In genomic region chr10:39732266-39733100, GRCm38 (mm10) we compare ENCODE assay signal across 7 mouse cellular contexts. TPM values are rescaled to one million over a fixed set of nuclear protein-coding genes. Genes with fewer than 3 reads are reported as not detected.
DNase-seq lines count a peak whose midpoint lies in the region; ATAC-seq lines count a peak whose summit lies in the region.

No protein-coding gene starts in this region.

- WGBS in intestine, embryonic 16.5 days, result under 1% methylated on average over 71 of the region's 105 CpGs
- WGBS in midbrain, embryonic 11.5 days, result under 1% methylated on average over 78 of the region's 105 CpGs

- H3K9me3 ChIP-seq in intestine, embryonic 16.5 days (ENCODE audit: control insufficient read depth, low read length), result no peaks in the 10 kb centered on the region
- no peaks in the 10 kb centered on the region for H3K9me3 ChIP-seq in midbrain, embryonic 11.5 days (ENCODE audit: control insufficient read depth, low read length)

- peak overlapping the region; percentile 93 for H3K4me3 ChIP-seq in intestine, embryonic 16.5 days (ENCODE audit: low read length)
- H3K4me3 ChIP-seq in midbrain, embryonic 11.5 days (ENCODE audit: low read depth, low read length), result peak overlapping the region; percentile 83

- DNase-seq in adrenal gland, adult 18-20 months (ENCODE audit: low spot score in 2 of 2), result peak; percentile 65 to 80
- DNase-seq in embryo, embryonic 11.5 days (ENCODE audit: low read depth, low spot score), result peak; percentile 55
- DNase-seq in gastrocnemius, postnatal 36 days, result peak; percentile 76 to 83
- DNase-seq in left cerebral cortex, postnatal 4 days, result peak; percentile 86
- DNase-seq in midbrain, embryonic 11.5 days (ENCODE audit: low spot score, missing footprints), result peak; percentile 99
- DNase-seq in skeletal muscle tissue, adult 2 months (ENCODE audit: low read depth, low spot score), result peak; percentile 72

- no peaks in the 10 kb centered on the region for H3K27me3 ChIP-seq in intestine, embryonic 16.5 days (replicated peaks; ENCODE audit: control insufficient read depth, insufficient read depth, low read length)
- H3K27me3 ChIP-seq in midbrain, embryonic 11.5 days (ENCODE audit: control insufficient read depth, insufficient read depth, low read length), result no peaks in the 10 kb centered on the region

- H3K9ac ChIP-seq in intestine, embryonic 16.5 days (ENCODE audit: low read depth, low read length), result peak overlapping the region; percentile 97
- H3K9ac ChIP-seq in midbrain, embryonic 11.5 days (ENCODE audit: low read length), result peak overlapping the region; percentile 93

- peak overlapping the region; percentile 100 for H3K27ac ChIP-seq in intestine, embryonic 16.5 days (ENCODE audit: low read length)
- H3K27ac ChIP-seq in midbrain, embryonic 11.5 days (ENCODE audit: low read depth, low read length), result peak overlapping the region; percentile 98

- no peaks in the 10 kb centered on the region for H3K36me3 ChIP-seq in intestine, embryonic 16.5 days (ENCODE audit: control insufficient read depth, insufficient read depth, low read length)
- no peaks in the 10 kb centered on the region for H3K36me3 ChIP-seq in midbrain, embryonic 11.5 days (ENCODE audit: control insufficient read depth, insufficient read depth, low read length)

- peak overlapping the region; percentile 81 for H3K4me2 ChIP-seq in intestine, embryonic 16.5 days (ENCODE audit: low read depth, low read length)
- H3K4me2 ChIP-seq in midbrain, embryonic 11.5 days, result peak overlapping the region; percentile 75

- peaks cover 6% of the 10 kb centered on the region; the same call in 1 of the 2 replicates for H3K4me1 ChIP-seq in intestine, embryonic 16.5 days (ENCODE audit: control insufficient read depth, insufficient read depth, low read length)
- H3K4me1 ChIP-seq in midbrain, embryonic 11.5 days (ENCODE audit: control insufficient read depth, insufficient read depth, low read length), result peaks cover 9% of the 10 kb centered on the region

- intact Hi-C loops in gastrocnemius, postnatal 36 days (cut with DNase I), result loop anchor here (5.0 kb wide), 2 partner anchors 50 to 175 kb away; no protein-coding TSS in a partner anchor
- intact Hi-C loops in left cerebral cortex, postnatal 4 days (cut with DNase I), result loop anchor here (5.0 kb wide), 2 partner anchors 190 to 560 kb away; no protein-coding TSS in a partner anchor

- ATAC-seq in intestine, embryonic 16.5 days, result peak; percentile 56
- ATAC-seq in midbrain, embryonic 11.5 days (ENCODE audit: low FRiP score), result peak; percentile 67

RNA-seq across cellular contexts. Expression of gene Rev3l, which starts 0.6 kb away (rescaled TPM):
- 10 to 100 TPM; 12.8 to 19.9 TPM for total RNA-seq in adrenal gland, adult 18-20 months (2021)
- total RNA-seq in gastrocnemius, postnatal 36 days (2021), result 10 to 100 TPM; 26.6 to 30.6 TPM
- polyA plus RNA-seq in intestine, embryonic 16.5 days (2015; fragmentation: Nextera tagmentation; extraction: Ambion mirVana), result 8.5 and 8.7 TPM in 2 replicates
- 100 to 1,000 TPM; 117 to 121 TPM for total RNA-seq in left cerebral cortex, postnatal 4 days (2021)
- polyA plus RNA-seq in midbrain, embryonic 11.5 days (2014; fragmentation: Nextera tagmentation; extraction: Ambion mirVana), result 15.6 and 16.5 TPM in 2 replicates

Comparison
In these comparisons a context has a peak if more than half of its experiments do, and no peak if none do; other contexts are left out.
1. Peak in every context shown above with its lines: DNase-seq, ATAC-seq, H3K4me3 ChIP-seq and H3K27ac ChIP-seq.